Mouse (Mus musculus): ENCODE measurements around the gene Lysmd3.
"Not testable (repeated sequence)": the region's sequence is repeated elsewhere in the genome, so short reads cannot be mapped to it uniquely, and the experiment has no call there.

Lysmd3 gene

DNA sequence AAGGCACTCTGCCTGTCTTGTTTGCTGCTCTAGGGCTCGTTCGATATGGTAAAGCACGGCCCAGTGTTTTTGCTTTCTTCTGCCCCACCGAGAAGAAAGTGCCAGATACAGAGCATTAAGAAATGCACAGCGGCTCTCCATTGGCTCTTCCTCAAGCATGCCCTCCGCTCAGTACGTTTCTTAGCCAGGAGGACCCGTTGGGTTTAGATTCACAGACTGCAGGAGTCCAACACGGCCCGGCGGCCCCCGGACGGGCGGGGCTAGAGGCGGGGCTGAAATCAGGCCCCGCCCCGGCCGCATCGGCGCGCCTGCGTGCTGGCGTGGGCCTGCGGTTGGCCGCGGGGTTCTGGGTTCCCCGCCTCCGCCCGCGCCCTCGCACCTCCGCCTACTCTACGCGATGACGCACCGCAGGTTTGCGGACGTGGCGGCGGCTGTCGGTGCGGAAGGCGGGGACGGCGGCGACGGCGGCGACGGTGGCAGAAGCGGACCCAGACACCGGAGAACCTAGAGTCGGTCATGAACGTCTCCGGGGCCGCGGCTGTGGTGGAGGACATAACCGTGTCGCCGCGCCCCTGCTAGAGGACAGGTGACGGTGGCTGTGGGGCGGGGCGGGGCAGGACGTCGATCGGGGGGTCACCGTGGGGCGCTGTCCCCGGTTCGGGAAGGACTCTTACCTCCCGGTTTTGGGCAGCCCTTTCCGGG, at the start of gene Lysmd3:
TSS of gene Lysmd3 (plus strand) at position 313 of the 702 bp plus-strand sequence.
- DNase-seq (ENCODE audit: low spot score in 2 of 2) = peak; percentile 92 to 95

DNA sequence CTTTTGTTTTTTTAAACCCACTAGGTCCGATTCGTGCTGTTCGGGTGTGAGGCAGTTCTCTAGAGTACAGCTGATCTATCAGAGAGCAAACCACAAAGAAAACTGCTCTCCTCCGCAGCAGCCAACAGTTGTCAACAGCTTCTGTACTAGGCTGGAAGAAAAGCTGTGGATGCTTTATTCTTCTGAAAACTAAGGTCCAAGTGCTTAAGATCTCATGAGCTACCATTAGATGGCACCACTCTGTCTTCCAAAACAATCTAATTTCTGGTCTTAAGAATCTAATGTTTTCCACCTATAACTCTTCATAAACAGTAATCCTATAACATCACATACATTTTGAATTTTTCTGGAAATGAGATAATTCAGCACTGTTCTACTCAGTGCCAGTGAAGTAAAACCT, 47.1 kb upstream of the Lysmd3 start:
- DNase-seq (ENCODE audit: low spot score in 2 of 2) = peak in 1 of 2 experiments; percentile 4

DNA sequence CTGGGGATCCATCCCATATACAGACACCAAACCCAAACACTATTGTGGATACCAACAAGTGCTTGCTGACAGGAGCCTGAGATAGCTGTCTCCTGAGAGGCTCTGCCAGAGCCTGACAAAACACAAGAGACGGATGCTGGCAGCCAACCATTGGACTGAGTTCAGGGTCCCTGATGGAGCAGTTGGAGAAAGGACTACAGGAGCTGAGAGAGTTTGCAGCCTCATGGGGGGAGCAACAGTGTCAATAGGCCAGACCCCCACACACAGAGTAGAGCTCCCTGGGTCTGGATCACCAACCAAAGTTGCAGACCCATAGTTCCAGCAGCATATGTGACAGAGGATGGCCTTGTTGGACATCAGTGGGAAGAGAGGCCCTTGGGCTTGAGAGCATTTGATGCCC, 29.6 kb upstream of the Lysmd3 start:
- DNase-seq (ENCODE audit: low spot score in 2 of 2) = not testable (repeated sequence)

DNA sequence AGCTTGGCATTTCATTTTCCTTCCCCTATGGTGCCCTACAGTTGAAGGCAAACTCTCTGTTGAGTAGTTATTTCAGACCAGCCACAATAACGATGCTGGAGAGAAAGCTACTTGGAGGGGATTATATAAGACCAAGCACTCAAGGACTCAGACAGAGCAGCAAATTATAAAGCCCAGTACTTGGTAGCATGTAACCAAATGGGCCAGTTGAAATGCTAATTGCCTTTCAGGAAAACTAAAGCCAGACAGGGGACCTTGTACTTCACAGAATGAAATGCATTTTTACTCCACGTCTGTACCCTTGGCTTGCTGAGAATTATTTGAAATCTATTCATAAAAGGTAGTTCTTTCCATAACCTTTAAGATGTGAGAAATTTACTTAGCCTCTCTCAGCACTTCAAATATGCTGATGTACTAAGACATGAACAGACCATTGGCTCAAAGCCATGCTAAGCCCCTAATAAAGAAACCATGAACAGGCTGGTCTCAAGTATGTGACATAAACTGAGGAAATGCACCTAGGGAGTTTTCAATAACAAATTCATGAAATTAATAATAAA, 28.8 kb upstream of the Lysmd3 start:
- no peak for DNase-seq (ENCODE audit: low spot score in 2 of 2)

DNA sequence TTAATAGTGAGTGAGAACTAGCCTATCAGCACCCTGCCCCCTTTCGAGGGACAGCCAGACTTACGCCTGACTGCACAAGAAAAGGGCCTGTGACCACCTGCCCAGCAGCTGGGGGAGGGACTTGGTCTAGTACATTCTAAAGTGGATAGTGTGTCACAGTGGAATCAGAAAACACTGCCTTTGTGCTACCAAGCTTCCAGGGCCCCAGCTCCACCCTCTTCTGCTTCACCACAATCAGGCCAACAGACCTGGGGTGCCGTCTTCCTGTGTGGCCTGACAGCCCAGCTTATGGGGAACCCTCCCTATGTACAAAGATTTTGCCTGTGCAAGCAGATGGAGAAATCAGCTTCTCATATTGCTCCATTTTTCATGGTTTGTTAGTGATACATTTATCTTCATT, 28.1 kb upstream of the Lysmd3 start:
- no peak for DNase-seq (ENCODE audit: low spot score in 2 of 2)

DNA sequence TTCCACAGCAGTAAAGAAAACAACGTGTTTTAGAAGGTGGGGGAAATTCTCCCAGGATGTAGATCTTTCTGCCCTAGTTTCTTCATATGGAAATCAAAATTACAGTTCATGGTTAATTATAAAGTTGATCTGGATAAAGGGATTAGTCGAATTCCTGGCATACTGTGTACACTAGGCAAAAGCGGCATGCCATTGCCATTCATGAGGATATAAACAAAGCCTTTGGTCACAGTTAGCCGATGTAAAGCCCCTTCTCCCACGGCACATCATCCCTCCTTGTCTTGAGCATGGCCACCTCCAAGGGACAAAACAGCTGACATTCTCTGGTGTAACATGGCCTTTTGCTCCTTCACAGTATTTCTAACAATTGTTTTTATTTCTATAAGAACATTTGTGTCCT, 26.9 kb upstream of the Lysmd3 start:
- DNase-seq (ENCODE audit: low spot score in 2 of 2) = no peak

DNA sequence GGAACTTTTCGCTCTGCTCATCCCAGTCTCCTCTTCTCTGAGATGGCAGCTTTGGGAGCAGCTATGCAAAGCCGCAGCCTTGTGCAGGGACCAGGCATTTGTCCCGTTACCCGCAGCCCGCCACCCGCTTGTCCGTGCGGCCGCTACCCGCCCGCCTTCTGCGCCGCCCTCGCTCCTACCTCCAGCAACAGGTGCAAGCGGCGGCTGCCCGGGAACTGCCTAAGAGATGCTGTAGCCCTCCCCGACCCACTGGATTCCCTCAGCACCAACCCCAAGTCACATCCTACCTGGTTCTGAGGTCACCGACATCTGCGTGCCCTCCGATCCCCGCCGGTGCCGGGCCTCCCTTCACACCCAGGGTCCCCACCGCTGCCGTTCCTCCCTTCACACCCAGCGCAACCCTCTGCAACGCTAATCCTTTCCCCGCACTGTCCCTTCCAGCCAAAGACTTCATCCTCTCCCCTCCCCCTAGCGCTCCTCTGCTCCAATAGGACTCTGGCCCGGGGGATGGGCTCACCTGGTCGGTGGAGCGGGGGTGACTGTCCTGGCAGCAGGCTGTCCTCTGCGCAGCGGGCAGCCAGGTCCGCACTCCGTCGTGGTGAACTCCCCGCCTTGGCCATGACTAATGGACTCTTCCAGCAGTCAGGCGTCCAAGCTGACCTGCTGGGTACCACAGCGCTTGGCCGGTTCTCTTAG, 24.6 kb upstream of the Lysmd3 start, which contains the start of gene Adgrv1:
TSS of gene Adgrv1 (minus strand) at position 435 of the 696 bp plus-strand sequence.
- peak; percentile 28 for DNase-seq (ENCODE audit: low spot score in 2 of 2)

DNA sequence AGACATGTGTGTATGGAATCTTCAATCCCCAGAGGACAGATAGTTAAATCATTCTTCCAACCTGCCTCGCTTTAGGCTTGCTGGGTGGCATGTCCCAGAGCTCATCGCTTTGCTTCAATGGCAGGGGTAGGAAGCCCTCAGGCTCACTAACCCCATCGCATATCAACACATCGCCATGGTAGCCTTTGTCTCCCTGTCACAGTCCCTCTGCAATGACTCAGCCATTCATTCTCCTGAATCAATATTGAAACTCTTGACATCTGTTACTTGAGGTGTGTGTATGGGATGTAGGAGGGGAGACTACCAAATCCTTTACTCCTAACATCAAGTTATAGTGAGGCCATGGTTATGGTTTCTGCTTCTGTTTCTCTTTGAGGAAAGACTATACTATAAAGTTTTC, 17.8 kb upstream of the Lysmd3 start:
- DNase-seq (ENCODE audit: low spot score in 2 of 2) = no peak

DNA sequence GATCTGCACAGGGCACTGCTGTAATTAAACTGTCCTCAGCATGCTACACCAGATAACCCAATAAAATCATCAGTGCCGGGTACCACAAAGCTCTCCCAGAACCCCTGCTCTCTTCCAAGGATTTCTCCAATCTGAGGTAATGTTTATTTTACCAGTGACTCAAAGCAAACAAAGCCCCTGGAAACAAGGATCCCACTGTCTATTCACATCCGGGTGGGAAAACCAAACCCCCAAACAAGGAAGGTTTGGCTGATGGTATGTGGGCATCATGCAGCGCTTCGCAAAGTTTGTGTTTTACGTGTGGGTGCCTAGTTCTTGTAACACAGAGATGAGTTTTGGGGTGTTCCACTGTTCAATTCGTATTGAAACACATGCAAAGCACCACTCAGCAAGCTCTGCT, 16.6 kb upstream of the Lysmd3 start:
- no peak for DNase-seq (ENCODE audit: low spot score in 2 of 2)

DNA sequence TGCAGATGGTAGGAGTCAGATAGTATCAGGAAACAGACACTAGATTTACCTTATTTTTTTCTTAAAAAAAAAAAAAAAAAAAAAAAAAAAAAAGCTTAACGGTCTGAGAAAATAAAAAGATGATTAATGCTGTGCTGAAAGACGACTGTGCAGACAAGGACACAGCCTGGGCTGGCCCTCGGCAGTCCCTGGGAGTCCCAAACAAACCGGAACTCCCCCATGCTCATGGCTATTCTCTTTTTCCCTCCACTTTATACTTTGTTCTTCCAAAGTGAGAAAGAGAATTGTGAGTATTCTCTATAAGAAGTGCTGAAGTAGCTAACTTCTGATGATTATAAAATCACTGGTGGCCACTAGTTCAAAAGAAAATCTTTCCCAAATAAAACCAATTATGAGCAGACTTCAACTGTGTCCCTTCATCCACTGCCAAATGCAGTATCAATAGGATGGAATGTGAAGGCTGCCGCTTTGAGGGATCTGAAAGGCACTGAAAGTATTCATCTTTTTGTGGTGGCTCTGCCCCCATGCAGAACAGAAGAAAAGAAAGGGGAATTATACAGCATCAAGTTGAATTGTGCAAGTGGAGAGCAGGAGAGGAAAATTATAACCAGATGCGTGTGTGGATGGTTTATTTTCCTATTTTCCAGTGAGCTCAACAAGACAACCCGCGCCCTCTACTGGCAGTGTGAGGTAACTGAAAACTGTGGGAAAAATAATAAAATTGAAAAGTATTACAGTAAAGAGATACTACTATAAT, 16.0 kb upstream of the Lysmd3 start:
- peak; percentile 38 to 45 for DNase-seq (ENCODE audit: low spot score in 2 of 2)

DNA sequence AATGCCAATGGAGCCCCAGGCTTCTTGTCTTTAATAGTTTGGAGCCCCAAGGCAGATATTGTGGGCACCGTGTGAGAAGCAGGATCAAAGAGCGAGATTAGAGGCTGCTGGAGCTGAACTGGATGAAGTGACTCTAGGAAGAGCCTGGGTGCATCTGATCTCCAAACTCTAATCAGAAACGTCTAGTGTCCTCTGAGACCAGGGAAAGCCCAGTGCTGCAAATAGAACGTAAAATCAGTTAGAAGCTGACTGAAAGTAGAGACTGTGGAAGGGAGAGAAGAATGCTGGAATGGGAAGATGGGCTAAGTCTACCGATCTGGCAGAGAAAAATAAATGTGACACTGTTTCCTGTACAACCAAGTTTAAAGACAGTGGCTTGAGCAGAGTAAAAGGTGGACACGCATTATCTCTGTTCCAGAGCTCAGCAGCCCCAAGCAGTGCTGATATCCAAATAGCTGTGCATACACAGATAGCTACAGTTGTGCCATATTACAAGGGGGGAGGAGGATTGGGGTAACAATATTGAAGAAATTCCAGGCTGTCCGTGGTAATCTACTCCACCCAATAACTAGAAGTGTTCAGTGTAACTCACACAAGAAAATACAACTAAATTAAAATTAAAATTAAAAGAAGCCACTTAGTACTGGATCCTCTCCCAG, 14.8 kb upstream of the Lysmd3 start:
- DNase-seq (ENCODE audit: low spot score in 2 of 2) = no peak

DNA sequence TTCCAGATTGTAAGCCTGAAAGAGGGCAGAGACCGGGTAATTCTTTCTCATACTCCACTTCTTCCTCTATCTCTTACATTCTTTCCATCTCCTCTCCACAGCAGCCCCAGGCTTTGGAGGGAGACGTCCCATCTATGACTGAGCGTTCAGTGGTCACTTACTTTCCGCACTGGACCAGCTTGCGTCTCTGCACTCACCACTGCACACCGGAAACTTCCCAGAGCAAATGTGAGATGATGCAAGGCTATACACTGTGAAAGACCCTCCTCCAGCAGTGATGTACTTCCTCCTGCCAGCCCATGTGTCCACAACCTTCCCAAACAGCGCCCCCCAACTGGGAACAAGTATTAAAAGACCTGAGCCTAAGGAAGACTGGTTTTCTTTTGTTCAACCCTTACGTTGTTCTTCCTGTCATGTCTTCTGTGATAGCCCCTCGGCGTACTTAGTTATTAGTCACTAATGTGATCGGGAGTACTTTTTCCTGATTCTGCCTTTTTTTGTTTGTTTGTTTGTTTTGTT, 13.4 kb upstream of the Lysmd3 start:
- no peak for DNase-seq (ENCODE audit: low spot score in 2 of 2)

DNA sequence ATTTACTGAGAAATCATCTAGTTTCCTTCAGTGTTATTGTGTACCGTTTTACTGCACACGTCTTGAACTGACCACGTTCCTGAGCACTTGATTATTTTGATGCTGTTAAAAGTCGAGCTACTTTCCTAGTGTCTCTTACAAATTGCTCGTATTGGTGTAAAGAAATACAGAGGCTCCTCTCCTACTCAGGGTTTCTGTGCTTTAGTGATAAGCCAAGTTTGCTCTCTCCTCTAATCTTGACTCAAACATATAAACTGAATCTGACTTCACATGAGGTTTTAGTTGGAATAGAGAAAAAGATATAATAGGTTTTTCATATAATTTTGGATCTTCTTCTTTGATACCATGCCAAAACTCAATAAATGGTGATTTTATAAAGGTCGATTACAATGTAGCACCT, 11.1 kb upstream of the Lysmd3 start:
- no peak for DNase-seq (ENCODE audit: low spot score in 2 of 2)

DNA sequence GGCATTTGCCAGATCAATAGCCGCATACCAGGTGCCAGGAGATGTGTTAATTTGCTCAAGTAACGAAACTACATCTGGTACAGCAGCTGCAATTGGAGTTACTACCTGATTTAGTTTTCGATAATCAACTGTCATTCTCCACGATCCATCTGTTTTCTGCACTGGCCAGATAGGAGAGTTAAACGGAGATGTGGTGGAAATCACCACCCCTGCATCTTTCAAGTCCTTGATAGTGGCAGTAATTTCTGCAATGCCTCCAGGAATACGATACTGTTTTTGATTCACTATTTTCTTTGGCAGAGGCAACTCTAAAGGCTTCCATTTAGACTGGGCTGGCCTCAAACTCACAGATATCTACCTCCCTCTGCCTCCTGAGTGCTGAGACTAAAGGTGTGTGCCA, 7.1 kb upstream of the Lysmd3 start:
- DNase-seq (ENCODE audit: low spot score in 2 of 2) = not testable (repeated sequence)

DNA sequence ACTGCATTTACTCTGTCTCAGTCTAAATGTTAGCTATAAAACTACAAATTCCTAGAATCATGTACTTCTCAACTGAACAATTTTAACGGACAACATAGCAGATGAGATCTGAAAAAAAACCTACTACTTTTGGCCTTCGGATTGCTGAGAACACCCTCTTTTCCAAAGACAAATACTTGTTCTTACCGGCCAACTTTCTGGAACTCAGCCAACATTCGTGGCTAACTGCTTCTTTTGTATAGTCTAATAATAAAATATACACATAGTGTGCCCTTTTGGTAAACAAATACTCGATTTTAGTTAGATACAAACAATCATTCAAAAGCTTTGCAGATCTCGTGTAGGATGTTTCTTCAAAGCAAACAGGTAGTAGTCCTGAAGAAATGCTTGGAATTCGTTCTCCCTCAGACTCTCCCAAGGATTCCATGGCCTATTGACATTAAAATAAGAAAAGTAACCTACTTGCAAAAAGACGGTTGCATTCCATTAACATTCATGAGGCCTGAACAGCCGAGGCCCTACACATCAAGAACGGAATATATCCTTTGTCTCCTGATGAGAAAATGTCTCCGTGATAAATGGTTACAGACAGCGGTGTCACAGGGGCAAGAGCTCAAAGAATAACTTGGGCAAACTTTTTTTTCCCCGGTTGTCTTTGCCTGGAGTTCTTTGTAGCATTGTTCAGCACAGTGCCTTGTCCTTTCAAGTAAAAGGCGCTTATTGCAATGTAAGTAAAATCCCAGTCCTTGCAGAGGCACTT, 1.2 kb upstream of the Lysmd3 start:
- no peak for DNase-seq (ENCODE audit: low spot score in 2 of 2)

DNA sequence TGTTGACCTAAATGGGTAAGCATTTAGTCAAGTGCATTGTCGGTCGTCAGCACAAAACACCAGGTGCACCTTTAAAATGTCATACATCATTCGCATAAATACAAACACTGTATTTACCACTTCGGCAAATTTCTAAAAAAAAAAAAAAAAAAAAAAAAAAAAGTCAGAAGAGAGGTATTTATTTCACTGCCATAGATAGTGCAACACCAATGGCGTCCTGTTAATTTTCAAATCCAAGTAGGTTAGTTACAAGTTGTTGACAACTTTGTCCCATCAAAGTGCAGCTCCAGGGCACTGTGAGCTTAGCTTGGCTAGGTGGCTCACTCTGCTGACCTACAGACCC, 484 bp upstream of the Lysmd3 start:
- DNase-seq (ENCODE audit: low spot score in 2 of 2) = no peak

DNA sequence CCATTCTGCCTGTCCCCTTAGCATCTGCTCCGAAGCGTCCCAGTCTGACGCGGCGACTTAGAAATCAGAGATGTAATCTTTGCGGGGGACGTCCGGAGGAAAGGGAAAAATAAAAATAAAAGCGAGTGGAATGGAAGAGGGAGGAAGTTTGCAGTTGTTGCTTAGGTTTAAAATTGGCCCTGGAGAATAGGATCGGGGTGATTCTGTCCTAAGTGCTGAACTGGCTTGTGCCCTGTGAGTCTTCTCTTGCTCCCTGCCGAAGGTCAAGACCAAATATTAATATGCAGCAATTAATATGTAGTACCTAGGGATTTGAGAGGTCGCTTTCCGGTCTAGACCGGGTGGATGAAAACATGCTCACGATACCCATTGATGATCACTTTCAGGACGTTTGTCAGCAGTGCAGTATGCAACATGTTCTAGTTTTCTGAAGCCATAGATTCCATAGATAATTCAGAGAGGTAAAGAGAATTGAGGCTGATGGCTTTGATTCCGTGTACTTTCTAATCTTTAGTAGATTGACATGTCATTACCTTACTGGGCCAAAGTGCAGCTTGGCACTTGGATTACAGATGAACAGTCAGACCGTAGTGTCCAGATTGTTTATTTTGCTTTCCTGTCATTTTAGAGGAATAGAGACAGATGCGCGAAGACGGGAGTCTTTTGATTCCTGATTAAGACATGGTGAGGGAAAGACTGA, 740 bp downstream of the Lysmd3 start:
- no peak for DNase-seq (ENCODE audit: low spot score in 2 of 2)

DNA sequence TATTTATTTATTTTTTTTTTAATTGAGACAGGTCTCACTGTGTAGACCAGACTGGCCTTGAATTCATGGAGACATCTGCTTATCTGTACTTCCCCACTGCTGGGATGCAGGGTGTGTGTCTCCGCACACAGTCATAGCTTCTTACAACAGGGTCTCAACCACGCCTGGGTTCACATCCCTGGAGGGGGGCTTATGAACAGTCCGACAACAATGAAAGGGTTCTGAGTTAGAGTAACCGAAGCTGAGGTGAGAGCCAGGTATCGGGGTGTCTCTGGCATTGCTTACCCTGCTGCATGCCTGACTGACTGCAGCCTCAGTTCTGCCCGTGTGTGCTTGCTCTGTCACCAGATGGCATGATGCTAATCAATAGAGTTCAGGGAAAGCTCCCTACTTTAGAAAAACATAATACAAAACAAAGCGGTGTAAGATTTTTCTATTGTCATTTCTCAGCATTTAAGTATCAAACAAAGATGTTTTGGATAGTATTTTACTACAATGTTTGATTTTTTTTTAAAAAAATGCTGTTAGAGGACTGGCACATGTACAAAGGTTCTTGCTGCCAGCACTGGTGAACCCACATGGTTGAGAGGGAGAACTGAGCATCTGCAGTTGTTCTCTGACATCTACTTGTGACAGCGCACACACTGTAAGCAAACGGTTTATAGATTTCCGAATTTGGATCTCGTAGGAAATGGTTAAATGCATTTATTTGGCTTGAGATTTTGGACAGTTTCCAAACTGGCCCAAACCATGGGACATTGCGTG, 6.3 kb downstream of the Lysmd3 start:
- DNase-seq (ENCODE audit: low spot score in 2 of 2) = no peak

DNA sequence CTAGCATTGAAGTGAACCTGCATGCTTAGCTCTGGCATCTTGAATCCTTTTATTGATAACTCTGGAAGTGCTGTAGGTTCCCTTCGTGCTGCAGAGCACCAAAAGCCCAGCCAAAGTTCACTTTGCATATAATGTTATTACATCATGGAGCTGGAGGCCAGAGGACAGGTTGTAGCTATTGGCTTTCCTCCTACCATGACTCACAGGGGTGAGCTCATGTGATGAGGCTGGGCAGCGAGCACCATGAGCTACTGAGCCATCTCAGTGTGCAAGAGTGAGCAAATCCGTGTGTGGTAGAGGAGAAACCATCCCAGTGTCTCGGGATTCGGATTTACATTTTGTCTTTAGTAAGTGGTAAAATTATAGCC, 6.9 kb downstream of the Lysmd3 start:
- no peak for DNase-seq (ENCODE audit: low spot score in 2 of 2)

DNA sequence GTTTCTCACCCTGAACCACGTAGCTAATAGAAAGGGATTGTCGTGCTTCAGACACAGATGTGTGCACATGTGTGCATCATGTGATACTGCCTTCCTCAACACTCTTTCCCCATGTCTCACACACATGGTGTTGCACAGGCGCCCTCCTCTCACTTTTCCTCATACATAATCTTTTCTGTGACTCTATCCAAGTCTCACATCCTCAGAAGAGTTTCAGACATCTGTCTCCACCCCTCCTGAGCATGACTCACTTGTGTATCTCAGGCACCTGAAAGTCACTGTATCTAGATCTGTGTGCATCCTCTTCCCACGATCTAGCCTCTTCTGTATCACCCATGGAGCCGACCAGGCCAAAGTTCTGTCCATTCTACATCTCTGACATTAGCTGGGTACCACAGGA, 10.2 kb downstream of the Lysmd3 start:
- DNase-seq (ENCODE audit: low spot score in 2 of 2) = no peak

Data from frontal cortex, postnatal 36 days (tissue).